Mouse (Mus musculus) yolk sac, embryonic 10.5 days (tissue): Measurements from ENCODE around the gene Ccdc28b.
A peak's percentile ranks its signal among the peaks of the same experiment; 100 is the strongest.

Experiments used
- DNase-seq: peaks from one replicate; pipeline ENCODE4 v3.0.0-alpha.2; 2017; ENCODE audit warnings: low spot score

The Ccdc28b gene

GRCm38 (mm10) chr4:129623681-129624091, at the start of gene Ccdc28b:
Gene Ccdc28b, minus strand, starts transcription at chr4:129623947.
- DNase-seq: peak; percentile 56

- no peak for DNase-seq
Measured at GRCm38 (mm10) chr4:129672878-129673449, 49.2 kb upstream of the Ccdc28b start.

GRCm38 (mm10) chr4:129672083-129672877, 48.5 kb upstream of the Ccdc28b start, which contains the start of gene Kpna6:
Gene Kpna6, minus strand, starts transcription at chr4:129672767.
- DNase-seq: peak; percentile 93

- peak; percentile 47 for DNase-seq
Measured at GRCm38 (mm10) chr4:129671491-129672082, 47.8 kb upstream of the Ccdc28b start.

- no peak for DNase-seq
Measured at GRCm38 (mm10) chr4:129662255-129662813, 38.6 kb upstream of the Ccdc28b start.

- DNase-seq: no peak
Measured at GRCm38 (mm10) chr4:129661584-129661983, 37.8 kb upstream of the Ccdc28b start.

- no peak for DNase-seq
Measured at GRCm38 (mm10) chr4:129654770-129655169, 31.0 kb upstream of the Ccdc28b start.

- DNase-seq: no peak
Measured at GRCm38 (mm10) chr4:129650359-129650758, 26.6 kb upstream of the Ccdc28b start.

- DNase-seq: no peak
Measured at GRCm38 (mm10) chr4:129648656-129649055, 24.9 kb upstream of the Ccdc28b start.

GRCm38 (mm10) chr4:129645204-129645603, 21.5 kb upstream of the Ccdc28b start:
- no peak for DNase-seq

GRCm38 (mm10) chr4:129641756-129642155, 18.0 kb upstream of the Ccdc28b start:
- DNase-seq: no peak

- DNase-seq: peak; percentile 98
Measured at GRCm38 (mm10) chr4:129640638-129641467, 17.1 kb upstream of the Ccdc28b start, which contains the start of gene Txlna. Gene Txlna, minus strand, starts transcription at chr4:129641065.

GRCm38 (mm10) chr4:129640101-129640637, 16.4 kb upstream of the Ccdc28b start:
- DNase-seq: no peak

GRCm38 (mm10) chr4:129639221-129639620, 15.5 kb upstream of the Ccdc28b start:
- DNase-seq: no peak

- DNase-seq: no peak
Measured at GRCm38 (mm10) chr4:129633852-129634251, 10.1 kb upstream of the Ccdc28b start.

GRCm38 (mm10) chr4:129631867-129632266, 8.1 kb upstream of the Ccdc28b start:
- no peak for DNase-seq

- DNase-seq: no peak
Measured at GRCm38 (mm10) chr4:129630944-129631343, 7.2 kb upstream of the Ccdc28b start.

- DNase-seq: no peak
Measured at GRCm38 (mm10) chr4:129626035-129626434, 2.3 kb upstream of the Ccdc28b start.

- no peak for DNase-seq
Measured at GRCm38 (mm10) chr4:129625496-129625895, 1.7 kb upstream of the Ccdc28b start.

- DNase-seq: peak; percentile 45
Measured at GRCm38 (mm10) chr4:129625029-129625370, 1.3 kb upstream of the Ccdc28b start.

GRCm38 (mm10) chr4:129624281-129625028, 708 bp upstream of the Ccdc28b start:
- DNase-seq: peak; percentile 89
